Mouse (Mus musculus): ENCODE results near the gene Fbxl21. TPM values are rescaled to one million over a fixed set of nuclear protein-coding genes. Genes with fewer than 3 reads are reported as not detected.

Fbxl21 gene
- polyA plus RNA-seq, 1 experiment from 2014 or later, result 2.8 TPM

DNA sequence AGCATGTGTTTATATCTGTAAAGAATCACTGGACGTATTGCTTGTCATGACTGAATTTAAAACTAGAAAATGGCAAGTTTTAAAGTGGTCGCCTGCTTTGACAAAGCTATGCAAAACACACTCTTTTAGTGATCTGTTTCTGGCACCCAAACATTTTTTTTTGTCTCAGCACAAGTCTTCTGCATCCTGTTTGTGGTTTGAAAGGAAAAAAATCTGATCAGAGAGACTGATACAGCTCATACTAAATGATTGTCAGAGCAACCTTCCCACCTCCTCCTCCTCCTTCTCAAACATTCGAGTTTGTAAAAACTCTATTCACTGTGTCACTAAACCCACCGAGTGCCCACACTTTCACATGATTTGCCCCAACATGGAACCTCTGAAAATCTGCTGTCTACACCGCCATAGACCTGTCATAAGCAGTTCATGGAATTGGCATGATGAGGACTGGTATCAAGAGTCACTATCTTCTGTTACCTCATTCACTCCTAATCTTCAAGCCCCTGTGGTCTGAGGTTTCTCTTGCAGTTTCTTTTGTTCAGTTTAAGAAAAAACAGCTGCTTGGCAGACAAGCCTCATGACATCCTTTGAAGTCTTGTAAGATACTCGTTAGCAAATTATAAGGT lies 15.3 kb upstream of the Fbxl21 start:
- no peak overlapping the region for H3K9ac ChIP-seq
- whole genome bisulfite sequencing, result 64% methylated on average over 6 of the region's 6 CpGs
- ATAC-seq (ENCODE audit: insufficient number of reproducible peaks, insufficient read depth, low FRiP score, low TSS enrichment, low read depth), result no peak

DNA sequence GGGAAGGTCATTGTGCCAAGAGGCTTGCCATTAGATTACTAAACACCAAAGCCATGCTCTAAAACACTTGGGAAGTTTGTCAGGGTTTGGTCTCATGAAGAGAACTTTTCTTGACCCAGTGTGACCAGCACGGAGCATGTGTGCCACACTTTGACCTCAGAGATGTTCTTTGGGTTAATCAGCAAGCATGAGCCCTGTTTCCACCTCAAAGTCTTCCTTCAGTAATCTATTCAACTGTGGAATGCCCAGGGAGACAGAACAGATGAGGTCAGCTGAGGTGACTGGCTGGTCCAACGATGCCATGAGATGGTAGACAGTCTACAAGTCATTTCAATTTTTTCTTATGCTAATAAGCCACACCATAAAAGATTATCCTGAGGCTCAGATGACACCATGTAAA lies 12.5 kb upstream of the Fbxl21 start:
- Histone ChIP-seq H3K4me3 (no peak overlapping the region), H3K4me2 (no peak overlapping the region), H3K27ac (no peak overlapping the region), H3K9ac (no peak overlapping the region), H3K36me3 (no peaks in the 10 kb centered on the region), H3K27me3 (no peaks in the 10 kb centered on the region), H3K9me3 (peaks cover 4% of the 10 kb centered on the region; the same call in 1 of the 2 replicates), H3K4me1 (no peaks in the 10 kb centered on the region)
- ATAC-seq (ENCODE audit: insufficient number of reproducible peaks, insufficient read depth, low FRiP score, low TSS enrichment, low read depth), result no peak
- 75% methylated on average over 2 of the region's 2 CpGs for WGBS

More for the DNA sequence above, 15.3 kb upstream of the Fbxl21 start:
- H3K9me3 ChIP-seq, result peaks cover 4% of the 10 kb centered on the region; the same call in 1 of the 2 replicates
- no peak overlapping the region for H3K4me2 ChIP-seq
- no peaks in the 10 kb centered on the region for H3K36me3 ChIP-seq
- no peaks in the 10 kb centered on the region for H3K27me3 ChIP-seq
- no peak overlapping the region for H3K27ac ChIP-seq
- no peak overlapping the region for H3K4me3 ChIP-seq
- no peaks in the 10 kb centered on the region for H3K4me1 ChIP-seq

GRCm38 (mm10) chr13:56513595-56513994 lies 8.7 kb upstream of the Fbxl21 start:
- H3K4me1 ChIP-seq, result no peaks in the 10 kb centered on the region
- no peak overlapping the region for H3K4me2 ChIP-seq
- H3K27me3 ChIP-seq, result no peaks in the 10 kb centered on the region
- H3K4me3 ChIP-seq, result no peak overlapping the region
- no peaks in the 10 kb centered on the region for H3K9me3 ChIP-seq
- no peak overlapping the region for H3K27ac ChIP-seq
- no peaks in the 10 kb centered on the region for H3K36me3 ChIP-seq
- no peak for ATAC-seq (ENCODE audit: insufficient number of reproducible peaks, insufficient read depth, low FRiP score, low TSS enrichment, low read depth)
- no peak overlapping the region for H3K9ac ChIP-seq

GRCm38 (mm10) chr13:56516311-56516710 lies 6.0 kb upstream of the Fbxl21 start:
- no peak overlapping the region for H3K4me2 ChIP-seq
- H3K36me3 ChIP-seq, result no peaks in the 10 kb centered on the region
- H3K9me3 ChIP-seq, result no peaks in the 10 kb centered on the region
- no peak overlapping the region for H3K27ac ChIP-seq
- no peak for ATAC-seq (ENCODE audit: insufficient number of reproducible peaks, insufficient read depth, low FRiP score, low TSS enrichment, low read depth)
- H3K4me3 ChIP-seq, result no peak overlapping the region
- no peak overlapping the region for H3K9ac ChIP-seq
- no peaks in the 10 kb centered on the region for H3K27me3 ChIP-seq
- H3K4me1 ChIP-seq, result no peaks in the 10 kb centered on the region
- whole genome bisulfite sequencing, result 71% methylated on average over 4 of the region's 4 CpGs

- ATAC-seq (ENCODE audit: insufficient number of reproducible peaks, insufficient read depth, low FRiP score, low TSS enrichment, low read depth), result no peak
- Histone ChIP-seq H3K27me3 (no peaks in the 10 kb centered on the region), H3K4me2 (no peak overlapping the region), H3K9me3 (no peaks in the 10 kb centered on the region), H3K4me3 (no peak overlapping the region), H3K4me1 (no peaks in the 10 kb centered on the region), H3K9ac (no peak overlapping the region), H3K27ac (no peak overlapping the region), H3K36me3 (no peaks in the 10 kb centered on the region)
- 58% methylated on average over 7 of the region's 7 CpGs for WGBS
Observed at GRCm38 (mm10) chr13:56516816-56517215, 5.5 kb upstream of the Fbxl21 start.

DNA sequence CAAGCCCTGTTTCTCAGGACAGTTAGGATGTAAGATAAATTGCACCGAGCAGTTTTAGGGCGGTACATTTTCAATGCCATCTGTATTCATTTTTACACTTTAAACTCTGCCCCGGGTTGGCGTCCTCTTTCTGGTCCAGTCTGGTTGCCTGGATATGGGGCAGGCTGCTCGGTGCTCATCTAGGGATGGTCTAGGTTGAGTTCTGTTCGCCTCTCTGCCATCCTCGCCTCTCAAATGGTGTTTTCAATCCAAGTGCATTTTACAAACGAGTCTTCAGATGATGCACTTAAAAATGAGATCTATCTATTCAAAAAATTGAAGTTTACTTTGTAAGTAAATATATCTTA lies 522 bp downstream of the Fbxl21 start:
- no peak for ATAC-seq (ENCODE audit: insufficient number of reproducible peaks, insufficient read depth, low FRiP score, low TSS enrichment, low read depth)
- Histone ChIP-seq H3K4me3 (peak overlapping the region; percentile 70), H3K4me2 (peak overlapping the region; percentile 86), H3K36me3 (no peaks in the 10 kb centered on the region), H3K9me3 (no peaks in the 10 kb centered on the region), H3K4me1 (no peaks in the 10 kb centered on the region), H3K9ac (peak overlapping the region; percentile 78), H3K27me3 (no peaks in the 10 kb centered on the region), H3K27ac (no peak overlapping the region)
- WGBS, result 4% methylated on average over 8 of the region's 8 CpGs

DNA sequence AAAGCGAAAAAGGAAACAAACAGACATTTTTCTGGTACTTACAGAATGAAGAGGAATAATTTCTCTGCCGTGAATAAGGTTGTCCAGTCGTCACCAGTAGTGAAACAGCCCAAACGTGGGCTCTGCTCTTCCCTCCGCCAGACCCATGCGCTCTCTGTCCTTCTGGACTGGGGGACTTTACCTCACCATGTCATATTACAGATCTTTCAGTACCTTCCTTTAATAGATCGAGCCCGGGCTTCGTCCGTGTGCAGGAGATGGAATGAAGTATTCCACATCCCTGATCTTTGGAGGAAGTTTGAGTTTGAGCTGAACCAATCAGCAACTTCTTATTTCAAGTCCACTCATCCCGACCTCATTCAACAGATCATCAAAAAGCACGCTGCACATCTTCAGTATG lies 4.6 kb downstream of the Fbxl21 start:
- H3K9ac ChIP-seq, result no peak overlapping the region
- no peaks in the 10 kb centered on the region for H3K36me3 ChIP-seq
- ATAC-seq (ENCODE audit: insufficient number of reproducible peaks, insufficient read depth, low FRiP score, low TSS enrichment, low read depth), result no peak
- WGBS, result 83% methylated on average over 12 of the region's 12 CpGs
- no peaks in the 10 kb centered on the region for H3K27me3 ChIP-seq
- H3K27ac ChIP-seq, result no peak overlapping the region
- no peak overlapping the region for H3K4me2 ChIP-seq
- no peak overlapping the region for H3K4me3 ChIP-seq
- no peaks in the 10 kb centered on the region for H3K9me3 ChIP-seq
- H3K4me1 ChIP-seq, result no peaks in the 10 kb centered on the region

- ATAC-seq (ENCODE audit: insufficient number of reproducible peaks, insufficient read depth, low FRiP score, low TSS enrichment, low read depth), result no peak
- no peak overlapping the region for H3K4me3 ChIP-seq
- no peak overlapping the region for H3K4me2 ChIP-seq
- H3K4me1 ChIP-seq, result no peaks in the 10 kb centered on the region
- no peaks in the 10 kb centered on the region for H3K36me3 ChIP-seq
- H3K9me3 ChIP-seq, result no peaks in the 10 kb centered on the region
- WGBS, result 87% methylated on average over 7 of the region's 7 CpGs
- H3K27ac ChIP-seq, result no peak overlapping the region
- no peak overlapping the region for H3K9ac ChIP-seq
- H3K27me3 ChIP-seq, result no peaks in the 10 kb centered on the region
Observed at GRCm38 (mm10) chr13:56527846-56528245, 5.6 kb downstream of the Fbxl21 start.

- 87% methylated on average over 11 of the region's 11 CpGs for WGBS
- no peaks in the 10 kb centered on the region for H3K36me3 ChIP-seq
- no peaks in the 10 kb centered on the region for H3K27me3 ChIP-seq
- no peak overlapping the region for H3K4me3 ChIP-seq
- no peaks in the 10 kb centered on the region for H3K4me1 ChIP-seq
- H3K9ac ChIP-seq, result no peak overlapping the region
- no peak overlapping the region for H3K27ac ChIP-seq
- no peaks in the 10 kb centered on the region for H3K9me3 ChIP-seq
- H3K4me2 ChIP-seq, result no peak overlapping the region
- no peak for ATAC-seq (ENCODE audit: insufficient number of reproducible peaks, insufficient read depth, low FRiP score, low TSS enrichment, low read depth)
Observed at GRCm38 (mm10) chr13:56528281-56528680, 6.0 kb downstream of the Fbxl21 start.

DNA sequence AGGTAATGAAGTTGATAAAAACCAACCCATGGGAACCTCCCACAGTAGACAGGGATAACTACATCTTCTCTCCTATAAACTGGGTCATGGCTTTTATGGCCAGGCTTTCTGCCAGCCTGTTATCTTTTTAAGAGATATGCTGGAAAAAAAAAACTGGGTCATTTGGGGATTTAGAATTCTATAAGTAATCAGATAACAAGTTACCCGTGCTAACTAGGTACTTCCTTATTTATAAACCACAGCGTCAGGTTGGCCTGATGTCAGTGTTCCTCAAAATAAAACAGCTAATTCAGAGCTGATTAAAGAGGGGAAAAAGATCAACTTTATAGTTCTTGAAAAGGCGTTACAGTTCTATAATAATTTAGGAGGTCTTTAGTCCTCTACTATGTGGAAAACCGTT lies 6.8 kb downstream of the Fbxl21 start:
- H3K36me3 ChIP-seq, result no peaks in the 10 kb centered on the region
- H3K27ac ChIP-seq, result no peak overlapping the region
- H3K4me2 ChIP-seq, result no peak overlapping the region
- WGBS, result 80% methylated on average over 4 of the region's 4 CpGs
- H3K4me1 ChIP-seq, result no peaks in the 10 kb centered on the region
- H3K9ac ChIP-seq, result no peak overlapping the region
- H3K9me3 ChIP-seq, result no peaks in the 10 kb centered on the region
- H3K4me3 ChIP-seq, result no peak overlapping the region
- no peak for ATAC-seq (ENCODE audit: insufficient number of reproducible peaks, insufficient read depth, low FRiP score, low TSS enrichment, low read depth)
- no peaks in the 10 kb centered on the region for H3K27me3 ChIP-seq

DNA sequence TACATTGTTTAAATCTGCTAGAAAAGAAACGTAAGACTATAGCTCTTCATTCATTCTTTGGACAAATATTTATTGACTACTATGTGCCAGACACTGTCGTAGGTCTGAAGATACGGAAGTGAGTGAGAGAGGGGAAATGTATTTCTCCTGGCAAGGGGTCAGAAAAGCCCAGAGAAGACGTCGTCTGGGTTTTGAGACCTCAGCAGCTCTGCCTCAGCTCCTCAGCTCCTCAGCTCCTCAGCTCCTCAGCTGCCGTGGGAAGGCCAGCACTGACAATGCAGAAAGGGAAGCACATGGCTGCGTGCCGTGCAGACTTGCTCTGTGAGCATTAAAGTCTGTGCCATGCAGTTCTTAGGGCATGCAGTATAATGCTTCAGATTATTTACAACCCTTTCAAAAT lies 7.4 kb downstream of the Fbxl21 start:
- Histone ChIP-seq H3K4me1 (no peaks in the 10 kb centered on the region), H3K4me3 (no peak overlapping the region), H3K9me3 (peaks cover 4% of the 10 kb centered on the region; the same call in 1 of the 2 replicates), H3K36me3 (no peaks in the 10 kb centered on the region), H3K4me2 (no peak overlapping the region), H3K27me3 (no peaks in the 10 kb centered on the region), H3K9ac (no peak overlapping the region), H3K27ac (no peak overlapping the region)
- 64% methylated on average over 8 of the region's 8 CpGs for WGBS
- no peak for ATAC-seq (ENCODE audit: insufficient number of reproducible peaks, insufficient read depth, low FRiP score, low TSS enrichment, low read depth)

- ATAC-seq (ENCODE audit: insufficient number of reproducible peaks, insufficient read depth, low FRiP score, low TSS enrichment, low read depth), result no peak
- Histone ChIP-seq H3K4me2 (no peak overlapping the region), H3K9me3 (peaks cover 4% of the 10 kb centered on the region; the same call in 1 of the 2 replicates), H3K4me1 (no peaks in the 10 kb centered on the region), H3K27ac (no peak overlapping the region), H3K4me3 (no peak overlapping the region), H3K27me3 (no peaks in the 10 kb centered on the region), H3K36me3 (no peaks in the 10 kb centered on the region), H3K9ac (no peak overlapping the region)
- WGBS, result 84% methylated on average over 5 of the region's 5 CpGs
Observed at GRCm38 (mm10) chr13:56534931-56535330, 12.7 kb downstream of the Fbxl21 start.
